Mouse (Mus musculus) layer of hippocampus, postnatal 36 days (tissue): ENCODE data around the gene Rprd1b. TPM values are rescaled to one million over a fixed set of nuclear protein-coding genes. Genes with fewer than 3 reads are reported as not detected.
"Not testable (repeated sequence)": the region's sequence is repeated elsewhere in the genome, so short reads cannot be mapped to it uniquely, and the experiment has no call there.

Source experiments
- DNase-seq, 2 experiments: peaks; one replicate each; pipeline ENCODE4 v3.0.0; 2022
- total RNA-seq, 2 experiments: library from RNA; stranded (reverse); gene quantifications; 2 replicates each; pipeline ENCODE4 v1.2.3; 2021

Rprd1b gene
- total RNA-seq, 2 experiments from 2014 or later: 46.4 to 54.7 TPM

DNA sequence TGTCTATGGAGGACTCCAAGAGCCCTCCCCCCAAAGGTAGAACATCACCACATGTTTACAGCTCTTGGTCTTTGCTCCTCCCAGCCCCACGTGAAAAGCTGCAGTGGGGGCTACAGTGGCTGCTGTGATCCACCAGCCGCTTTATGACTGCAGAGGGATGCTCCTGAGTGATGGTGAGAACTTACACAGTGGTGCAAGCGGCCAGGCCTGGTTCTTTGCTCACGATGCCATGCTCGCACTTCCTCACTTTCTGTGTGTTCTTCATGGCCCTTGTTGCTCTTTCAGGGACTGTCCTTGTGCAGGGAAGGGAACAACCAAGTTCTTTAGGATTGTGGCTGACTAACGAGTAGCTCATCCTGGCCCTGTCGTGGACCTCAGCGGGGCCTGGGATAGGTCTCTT, 15.2 kb downstream of the Rprd1b start:
- DNase-seq: no peak

DNA sequence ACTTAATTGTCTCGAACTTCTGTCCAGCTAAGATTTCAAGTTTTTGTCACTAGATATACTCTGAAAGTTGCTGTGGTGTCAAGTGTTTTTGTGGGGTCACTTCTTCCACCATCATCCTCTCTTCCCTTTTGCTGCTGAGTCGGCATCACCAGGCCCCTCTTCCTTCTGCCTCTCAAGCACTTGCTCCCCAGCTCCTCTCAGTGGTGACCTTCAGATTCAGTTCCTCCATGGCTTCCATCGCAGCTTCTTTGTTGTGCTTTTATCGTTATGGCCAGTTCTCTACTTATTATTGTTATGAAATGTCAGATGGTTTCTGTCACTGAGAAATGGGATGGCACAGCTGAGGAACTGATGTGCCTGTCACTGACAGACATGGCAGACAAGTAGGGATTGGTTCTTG, 17.9 kb downstream of the Rprd1b start:
- DNase-seq: no peak

GRCm38 (mm10) chr2:158047903-158048302, 19.6 kb downstream of the Rprd1b start:
- peak; percentile 15 to 35 for DNase-seq

- DNase-seq: no peak
Observed at GRCm38 (mm10) chr2:158048718-158049117, 20.4 kb downstream of the Rprd1b start.

DNA sequence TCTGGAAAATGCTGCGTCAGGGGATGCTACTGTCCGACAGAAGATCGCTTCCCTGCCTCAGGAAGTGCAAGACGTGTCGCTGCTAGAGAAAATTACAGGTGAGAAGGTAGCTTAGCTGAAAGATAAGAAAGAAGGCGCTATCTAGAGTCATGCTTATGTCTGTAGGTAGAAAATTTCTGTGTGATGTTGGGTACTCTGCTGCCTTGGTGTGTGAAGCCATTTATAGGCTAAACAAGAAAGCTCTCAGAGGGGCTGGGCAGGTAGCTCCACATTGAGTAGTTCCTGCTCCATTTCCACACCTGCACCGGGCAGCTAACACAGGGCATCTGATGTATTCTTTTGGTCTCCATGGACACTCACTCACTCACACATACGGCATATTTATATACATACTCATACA, 21.8 kb downstream of the Rprd1b start:
- no peak for DNase-seq

- DNase-seq: no peak
Observed at GRCm38 (mm10) chr2:158054596-158054995, 26.3 kb downstream of the Rprd1b start.

- not testable (repeated sequence) for DNase-seq
Observed at GRCm38 (mm10) chr2:158055383-158055782, 27.1 kb downstream of the Rprd1b start.

GRCm38 (mm10) chr2:158057030-158057429, 28.7 kb downstream of the Rprd1b start:
- DNase-seq: no peak

DNA sequence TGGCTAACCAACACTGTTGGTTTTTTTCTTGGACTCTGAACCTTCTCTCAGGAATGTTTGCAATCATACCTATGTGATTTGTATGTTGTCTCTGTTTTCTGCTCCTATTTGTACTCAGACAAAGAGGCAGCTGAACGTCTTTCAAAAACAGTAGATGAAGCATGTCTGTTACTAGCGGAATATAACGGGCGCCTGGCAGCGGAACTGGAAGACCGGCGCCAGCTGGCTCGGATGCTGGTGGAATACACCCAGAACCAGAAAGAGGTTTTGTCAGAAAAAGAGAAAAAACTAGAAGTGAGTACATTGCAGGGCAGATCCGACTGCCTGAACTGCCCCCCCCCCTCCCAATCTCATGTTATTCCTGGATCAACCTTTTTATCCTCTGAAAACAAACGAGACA, 30.2 kb downstream of the Rprd1b start:
- DNase-seq: peak; percentile 77 to 80

- no peak for DNase-seq
Observed at GRCm38 (mm10) chr2:158059666-158060105, 31.4 kb downstream of the Rprd1b start.

- no peak for DNase-seq
Observed at GRCm38 (mm10) chr2:158063036-158063435, 34.7 kb downstream of the Rprd1b start.

GRCm38 (mm10) chr2:158064571-158065048, 36.3 kb downstream of the Rprd1b start:
- no peak for DNase-seq

DNA sequence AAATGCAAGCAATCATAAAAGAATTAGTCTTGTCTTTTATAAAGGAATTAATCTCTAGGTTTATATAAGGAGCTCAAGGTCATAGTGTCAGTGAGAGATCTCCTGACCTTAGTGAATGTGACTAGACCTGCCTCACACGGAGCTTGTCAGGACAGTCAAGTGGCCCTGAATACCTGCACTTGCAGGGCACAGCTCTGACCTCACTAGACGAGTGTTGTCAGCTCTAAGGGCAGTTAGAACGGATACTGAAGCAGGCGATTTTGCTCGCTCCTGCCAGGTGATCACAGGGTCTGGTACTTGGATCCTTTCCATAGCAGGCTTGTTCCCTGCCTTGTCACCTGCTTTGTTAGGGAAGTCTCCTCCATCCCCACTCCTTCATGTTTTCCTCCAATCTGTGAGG, 36.8 kb downstream of the Rprd1b start:
- DNase-seq: no peak

DNA sequence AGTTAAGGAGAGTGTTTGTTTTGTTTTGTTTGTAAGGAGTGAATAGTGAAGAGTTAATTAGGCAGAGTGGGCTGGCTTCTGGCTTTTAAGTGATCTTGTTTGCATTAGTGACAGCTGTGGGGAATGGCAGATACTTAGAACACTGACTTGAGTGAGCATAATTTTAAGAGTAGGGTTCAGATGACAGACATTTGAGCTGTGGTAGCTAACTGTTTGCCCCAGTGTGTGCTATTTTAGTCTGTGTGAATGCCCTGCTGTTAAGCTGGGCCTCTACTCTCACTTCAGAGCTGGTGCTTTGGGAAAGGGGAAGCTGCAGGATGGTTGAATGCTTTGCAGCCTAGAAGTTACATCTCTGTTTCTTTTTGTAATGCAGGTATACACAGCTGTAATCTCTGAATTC, 38.2 kb downstream of the Rprd1b start:
- no peak for DNase-seq

GRCm38 (mm10) chr2:158067260-158067824, 39.0 kb downstream of the Rprd1b start:
- DNase-seq: no peak

DNA sequence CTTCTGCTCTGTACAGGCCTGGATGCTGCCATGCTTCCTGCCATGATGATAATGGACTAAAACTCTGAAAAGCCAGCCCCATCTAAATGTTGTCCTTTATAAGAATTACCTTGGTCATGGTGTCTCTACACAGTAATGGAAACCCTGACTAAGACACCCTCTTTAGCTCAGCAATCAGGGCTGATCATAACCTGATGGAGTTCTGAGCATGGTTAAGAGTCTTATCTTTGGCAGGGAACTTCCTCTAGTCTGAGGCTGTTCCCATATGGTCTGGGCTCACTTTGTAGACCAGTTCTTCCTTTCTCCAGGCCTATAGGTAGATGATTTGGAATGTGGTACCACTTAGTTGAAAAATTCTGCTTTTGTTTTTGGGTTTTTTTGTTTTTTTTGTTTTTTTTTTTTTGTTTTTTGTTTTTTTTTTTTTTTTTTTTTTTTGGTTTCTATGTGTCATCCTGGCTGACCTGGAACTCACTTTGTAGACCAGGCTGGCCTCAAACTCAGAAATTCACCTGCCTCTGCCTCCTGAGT, 40.2 kb downstream of the Rprd1b start:
- no peak for DNase-seq

- no peak for DNase-seq
Observed at GRCm38 (mm10) chr2:158070885-158071632, 42.8 kb downstream of the Rprd1b start.

GRCm38 (mm10) chr2:158071633-158071995, 43.3 kb downstream of the Rprd1b start:
- no peak for DNase-seq

DNA sequence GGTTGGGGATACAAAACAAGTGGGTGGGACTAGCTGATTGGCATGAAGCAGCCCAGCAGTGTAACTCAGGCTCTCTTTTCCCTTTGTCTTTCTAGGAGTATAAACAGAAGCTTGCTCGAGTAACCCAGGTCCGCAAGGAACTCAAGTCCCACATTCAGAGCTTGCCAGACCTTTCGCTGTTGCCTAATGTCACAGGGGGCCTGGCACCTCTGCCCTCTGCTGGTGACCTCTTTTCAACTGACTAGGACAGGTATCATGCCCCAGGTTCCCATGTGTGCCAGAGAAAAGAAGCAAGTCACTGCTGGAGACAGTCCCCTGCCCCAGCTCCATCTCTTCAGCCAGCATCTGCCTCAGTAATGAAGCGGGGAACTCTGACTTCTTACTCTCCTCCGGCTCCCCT, 46.5 kb downstream of the Rprd1b start:
- DNase-seq: no peak

- DNase-seq: no peak
Observed at GRCm38 (mm10) chr2:158076690-158077089, 48.4 kb downstream of the Rprd1b start.

- no peak for DNase-seq
Observed at GRCm38 (mm10) chr2:158077981-158078380, 49.7 kb downstream of the Rprd1b start.

GRCm38 (mm10) chr2:158078971-158079370, 50.7 kb downstream of the Rprd1b start:
- DNase-seq: no peak

DNA sequence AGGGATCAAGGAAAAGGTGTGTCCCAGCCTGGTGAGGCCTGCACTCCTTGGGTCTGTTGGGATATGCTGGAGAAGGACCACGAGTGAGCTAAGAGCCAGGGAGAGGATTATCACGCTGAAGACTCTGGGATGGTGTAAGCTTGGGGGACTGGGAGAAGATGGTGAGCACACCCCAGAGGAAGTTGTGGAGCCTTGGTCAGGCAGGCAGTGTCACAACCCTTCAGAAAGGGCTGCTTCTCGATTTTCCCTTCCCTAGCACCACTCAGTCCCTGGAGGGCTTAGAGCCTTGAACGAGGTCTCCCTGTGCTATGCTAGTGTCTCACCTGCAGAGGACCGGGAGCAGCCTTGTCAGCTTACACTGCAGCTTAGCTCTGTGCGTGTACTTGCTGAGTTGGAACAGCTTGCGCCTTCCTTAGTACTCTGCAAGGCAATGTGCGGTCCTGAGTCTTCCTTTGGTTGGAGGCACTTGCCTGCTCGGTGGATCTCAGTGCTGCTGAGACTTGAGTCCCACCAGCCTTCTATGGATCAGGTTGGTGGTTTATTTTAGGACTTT, 51.6 kb downstream of the Rprd1b start:
- DNase-seq: no peak
